Mouse (Mus musculus) frontal cortex, adult 2 months (tissue): ENCODE data around the gene Specc1. TPM values are rescaled to one million over a fixed set of nuclear protein-coding genes. Genes with fewer than 3 reads are reported as not detected.

Experiments
- DNase-seq, 2 experiments: peaks; one replicate each; pipeline ENCODE4 v3.0.0; 2022; ENCODE audit warnings: low spot score in 1 of 2; ENCODE audit errors: extremely low spot score in 1 of 2
- polyA plus RNA-seq: library from polyadenylated mRNA; depleted of rRNA; stranded (reverse); fragments of >200 nt; gene quantifications from 2 replicates; pipeline ENCODE4 v1.2.3, GENCODE M21; 2012

Gene Specc1
- polyA plus RNA-seq, 1 experiment: 35.0 TPM

DNA sequence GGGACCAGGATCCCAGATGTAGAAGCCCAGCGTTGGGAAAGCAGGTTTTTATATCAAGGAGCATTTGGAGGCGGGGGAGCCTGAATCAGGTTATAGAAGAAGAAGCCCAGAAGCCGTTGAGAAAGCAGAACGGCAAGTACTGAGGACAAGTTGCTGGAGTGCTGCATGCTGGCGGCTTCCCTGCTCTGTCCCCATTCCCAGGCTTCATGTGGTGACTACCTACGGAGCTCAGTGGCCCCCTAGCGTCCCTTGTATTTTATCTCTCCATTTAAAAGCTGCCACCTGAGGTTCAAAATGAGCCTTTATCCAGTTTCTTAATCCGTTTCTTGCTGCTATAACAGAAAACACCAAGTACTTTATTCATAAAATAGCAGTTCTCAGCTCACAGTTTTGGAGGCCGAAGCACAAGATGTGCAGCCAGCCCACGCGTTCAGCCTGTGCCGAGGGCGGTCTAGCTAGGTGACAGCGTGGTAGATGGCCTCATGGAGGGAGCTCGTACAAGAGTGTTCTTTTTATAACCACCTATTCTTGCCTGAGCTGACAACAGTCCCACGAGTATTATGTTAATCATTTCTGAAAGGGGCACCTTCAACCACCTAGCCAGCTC lies 54.2 kb downstream of the Specc1 start:
- DNase-seq: peak; percentile 63 to 70

DNA sequence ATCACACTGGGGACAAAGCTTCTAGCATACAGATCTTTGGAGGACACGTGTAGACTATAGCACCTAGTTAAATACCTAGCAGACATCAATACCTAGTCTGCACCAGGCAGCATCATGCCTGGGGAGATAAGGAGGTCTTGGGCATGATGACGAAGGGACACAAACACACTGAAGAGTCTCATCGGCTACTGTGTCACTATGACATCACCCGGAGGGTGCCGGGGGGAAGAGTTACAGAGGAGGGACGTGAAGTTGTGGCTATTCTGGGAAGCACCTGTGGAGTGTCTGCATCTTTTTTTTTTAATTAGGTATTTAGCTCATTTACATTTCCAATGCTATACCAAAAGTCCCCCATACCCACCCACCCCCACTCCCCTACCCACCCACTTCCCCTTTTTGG lies 55.5 kb downstream of the Specc1 start:
- no peak for DNase-seq

DNA sequence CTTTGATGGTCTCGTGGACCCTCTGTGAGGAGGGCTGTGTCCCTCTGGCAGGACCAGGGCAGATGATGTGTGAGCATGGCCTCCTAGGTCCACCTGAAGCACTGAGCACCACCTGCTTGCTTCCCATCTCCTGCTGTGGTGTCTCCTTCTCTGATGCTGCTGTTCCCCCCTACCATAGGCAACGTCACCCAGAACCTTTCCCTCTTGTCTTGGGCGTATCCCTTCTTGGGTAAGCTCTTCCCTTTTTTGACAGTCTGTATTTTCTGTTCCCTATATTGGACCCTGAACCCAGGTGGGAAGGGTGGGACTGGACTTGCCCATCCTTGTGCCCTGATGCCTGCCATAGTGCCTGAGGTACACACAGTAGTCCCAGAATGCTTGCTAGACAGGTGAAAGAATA lies 56.9 kb downstream of the Specc1 start:
- no peak for DNase-seq

DNA sequence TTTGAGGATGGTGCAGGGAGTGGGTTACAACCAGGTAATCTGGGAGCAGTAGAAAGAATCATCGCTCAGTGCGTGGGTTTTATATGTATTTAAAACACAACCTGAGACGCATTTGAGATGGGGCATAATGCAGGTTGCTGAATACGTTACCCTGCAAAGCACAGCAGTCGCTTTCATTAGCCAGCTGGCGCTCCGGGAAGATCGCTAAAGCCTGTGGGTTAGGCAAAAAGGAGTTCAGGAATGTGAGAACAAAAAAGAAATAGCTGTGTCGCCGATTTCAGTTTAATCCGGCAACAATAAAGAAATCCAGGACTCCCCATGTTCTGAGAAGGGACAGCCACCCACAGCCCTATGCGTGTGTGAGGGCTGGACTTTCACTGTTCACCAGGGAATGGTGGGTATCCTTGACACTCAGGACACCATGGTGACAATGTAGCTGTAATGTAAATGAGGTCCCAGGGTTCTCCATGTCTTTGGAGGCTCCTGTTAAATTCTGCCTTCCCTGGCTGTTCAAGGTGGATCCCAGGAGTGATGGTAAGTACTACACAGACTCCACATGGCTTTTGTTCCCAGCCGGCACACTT lies 58.6 kb downstream of the Specc1 start:
- peak in 1 of 2 experiments; percentile 33 for DNase-seq

DNA sequence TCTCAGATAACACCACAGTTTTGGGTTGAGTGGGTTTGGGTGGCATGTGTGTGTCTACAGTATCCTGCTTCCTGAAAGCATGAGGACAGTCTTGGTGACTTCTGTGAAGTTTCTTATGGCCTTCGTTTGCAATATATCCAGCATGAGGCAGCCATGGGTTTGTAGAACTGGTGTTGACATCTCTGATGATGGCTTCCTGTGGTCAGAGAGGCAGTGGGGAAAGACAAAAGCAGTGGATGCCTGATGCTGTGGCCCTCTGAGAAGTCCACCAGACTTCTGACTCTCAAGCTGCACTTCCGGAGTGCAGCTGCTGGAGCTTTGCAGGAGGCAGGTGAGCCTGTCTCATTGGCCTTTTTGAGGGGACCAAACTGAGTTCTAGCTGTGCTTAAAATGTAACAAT lies 60.4 kb downstream of the Specc1 start:
- DNase-seq: no peak

DNA sequence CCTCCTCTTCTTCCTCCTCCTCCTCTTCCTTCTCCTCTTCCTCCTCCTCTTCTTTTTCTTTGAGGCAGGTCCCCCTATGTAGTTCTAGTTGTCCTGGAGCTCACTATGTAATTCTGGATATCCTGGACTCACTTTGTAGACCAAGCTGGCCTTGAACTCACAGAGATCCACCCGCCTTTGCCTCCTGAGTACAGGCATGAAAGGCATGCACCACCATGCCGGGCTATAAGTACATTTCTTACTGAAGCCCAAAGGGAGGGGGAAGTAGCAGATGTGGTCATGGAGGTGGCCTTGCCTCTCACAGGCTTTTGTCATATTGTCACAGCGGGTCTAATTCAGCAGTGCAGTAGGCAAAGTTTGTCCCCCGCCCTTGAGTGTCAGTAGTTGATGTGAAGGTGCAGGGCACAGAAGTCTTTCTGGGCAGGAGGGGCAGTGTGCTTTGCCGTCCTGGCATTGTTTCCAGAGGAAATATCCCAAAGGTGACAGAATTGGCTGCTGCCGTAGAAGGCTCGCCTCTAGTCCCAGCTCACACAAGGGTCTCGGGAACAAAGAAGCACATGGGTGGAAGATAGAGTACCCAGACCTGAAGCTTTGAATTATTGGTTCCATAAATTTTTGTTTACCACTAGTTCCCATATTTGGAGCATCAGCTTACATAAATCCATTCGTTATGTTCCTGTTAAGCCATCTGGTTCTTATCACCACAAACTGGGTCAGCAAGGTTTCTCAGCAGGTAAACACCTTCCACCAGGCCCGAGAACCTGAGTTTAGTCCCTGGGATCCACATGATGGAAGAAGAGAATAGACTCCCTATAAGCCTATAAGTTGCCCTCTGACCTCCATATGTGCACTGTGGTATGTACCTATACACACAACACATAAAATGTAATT lies 62.0 kb downstream of the Specc1 start:
- no peak for DNase-seq

DNA sequence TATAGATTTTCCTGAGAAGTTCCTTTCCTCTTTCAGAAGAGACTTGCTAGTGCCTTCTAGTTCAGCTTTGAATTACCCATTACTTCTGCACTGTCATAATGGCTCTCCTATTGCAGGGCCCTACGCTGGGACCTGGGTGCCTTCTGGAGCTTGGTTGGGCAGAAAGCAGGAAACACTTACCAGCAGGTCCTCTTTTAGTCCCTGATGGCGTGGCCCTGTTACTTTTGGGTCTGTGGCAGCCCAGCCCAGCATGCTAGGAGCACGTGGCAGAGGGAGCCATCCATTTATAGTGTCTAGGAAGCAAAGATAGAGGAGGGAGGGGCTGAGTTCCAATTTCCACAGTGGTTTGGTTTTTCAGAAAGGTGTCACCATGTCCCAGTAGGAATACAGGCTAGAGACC lies 63.3 kb downstream of the Specc1 start:
- no peak for DNase-seq

DNA sequence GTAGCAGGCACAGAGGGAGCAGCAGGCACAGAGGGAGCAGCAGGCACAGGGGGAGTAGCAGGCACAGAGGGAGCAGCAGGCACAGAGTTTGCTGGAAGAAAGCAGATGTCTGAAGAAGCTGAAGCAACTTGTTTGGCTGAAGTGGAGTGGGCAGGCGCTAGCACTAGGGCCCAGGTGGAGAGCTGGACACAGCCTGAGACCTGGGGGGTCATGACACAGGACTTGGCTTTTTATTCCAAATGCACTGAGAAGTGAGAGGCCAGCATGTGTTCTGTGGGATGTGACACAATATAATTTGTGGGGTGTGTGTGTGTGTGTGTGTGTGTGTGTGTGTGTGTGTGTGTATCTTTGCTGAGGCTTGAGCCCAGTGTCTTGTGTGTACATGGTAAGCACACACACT lies 64.3 kb downstream of the Specc1 start:
- DNase-seq: no peak

DNA sequence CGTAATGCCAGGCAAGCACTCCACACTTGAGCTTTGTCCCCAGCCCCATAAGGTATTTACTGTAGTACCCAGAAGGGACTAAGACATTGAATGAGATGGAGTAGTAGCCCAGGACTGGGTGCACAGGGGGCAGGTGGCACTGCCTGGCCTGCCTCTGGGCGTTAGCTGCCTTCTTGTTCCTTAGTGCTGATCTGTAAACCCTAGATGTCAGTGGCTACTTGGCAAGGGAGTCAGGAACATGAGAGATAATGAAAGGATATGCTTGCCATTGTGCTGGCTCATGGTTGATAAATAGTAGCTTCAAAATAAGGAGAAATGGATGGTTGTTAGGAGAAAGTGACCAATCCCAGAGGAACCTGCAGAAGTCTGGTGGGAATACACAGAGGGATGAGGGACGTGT lies 65.5 kb downstream of the Specc1 start:
- no peak for DNase-seq

DNA sequence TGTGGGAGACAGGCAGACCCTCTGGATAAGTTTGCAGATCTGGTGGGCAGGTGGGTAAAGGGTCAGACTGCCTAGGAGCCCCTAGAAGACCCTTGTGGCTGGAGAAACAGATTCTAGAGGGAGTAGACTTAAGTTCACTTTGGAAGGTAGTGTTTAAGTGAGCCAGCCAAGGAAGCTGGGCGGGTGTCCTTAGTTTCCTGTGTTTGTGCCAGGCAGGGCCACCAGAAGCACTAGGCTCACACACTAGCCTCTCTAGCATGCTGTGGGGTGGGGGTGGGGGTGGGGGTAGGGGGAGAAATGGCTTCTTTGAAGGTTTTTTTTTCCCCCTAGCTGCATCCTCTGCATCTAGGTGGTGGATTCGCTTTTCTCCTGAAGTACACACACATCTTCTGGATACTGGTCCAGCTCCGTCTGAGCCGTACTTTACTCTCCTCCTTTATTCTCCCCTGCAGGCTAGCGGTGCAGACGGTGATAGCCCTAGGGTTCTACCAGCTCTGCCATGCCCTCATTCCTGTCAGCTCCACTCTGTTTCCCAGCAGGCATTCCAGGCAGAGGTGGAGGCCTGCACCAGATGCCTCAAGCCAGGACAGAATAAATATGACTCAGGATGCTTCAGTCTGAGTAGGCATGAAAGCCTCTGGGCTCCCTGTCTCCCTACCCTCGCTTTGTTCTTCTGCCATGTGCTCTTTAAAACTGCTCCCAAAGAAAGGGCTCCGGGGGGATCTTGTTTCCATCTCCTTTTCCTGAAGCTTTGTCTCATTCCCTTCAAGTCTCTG lies 66.3 kb downstream of the Specc1 start:
- no peak for DNase-seq

DNA sequence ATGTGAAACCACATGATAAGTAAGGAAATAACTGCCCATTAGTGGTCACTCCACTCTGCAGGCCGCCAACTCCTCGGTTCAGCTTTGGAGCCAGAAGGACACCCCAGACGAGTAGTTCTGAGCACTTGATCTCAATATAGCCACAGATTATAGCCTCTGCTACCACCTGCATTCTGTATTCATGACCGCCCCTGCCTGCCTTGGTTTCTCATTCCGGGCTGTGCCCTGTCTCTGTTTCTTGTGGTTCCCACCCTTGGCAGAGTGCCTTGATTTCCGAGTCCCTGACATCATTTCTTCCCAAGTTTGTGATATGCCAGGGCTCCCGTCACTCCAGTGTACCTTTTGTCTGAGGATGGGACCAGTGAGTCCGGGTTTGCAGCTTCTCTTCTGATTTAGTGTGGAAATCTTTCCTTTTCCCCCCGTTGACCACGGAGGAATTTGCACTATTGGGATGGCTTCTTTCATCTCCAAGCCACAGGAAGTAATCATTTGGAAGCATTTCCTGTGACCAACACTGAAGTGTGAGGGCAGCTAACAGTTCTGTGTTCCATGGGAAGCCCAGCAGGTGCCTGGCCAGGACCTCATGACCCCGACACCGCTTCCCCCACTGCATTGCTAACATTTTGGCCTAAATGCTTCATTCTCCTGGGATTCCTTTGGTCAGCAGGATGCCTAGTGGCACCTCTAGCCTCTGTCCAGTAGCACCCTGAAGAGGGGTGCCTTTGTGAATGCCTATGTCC lies 67.1 kb downstream of the Specc1 start:
- DNase-seq: no peak

DNA sequence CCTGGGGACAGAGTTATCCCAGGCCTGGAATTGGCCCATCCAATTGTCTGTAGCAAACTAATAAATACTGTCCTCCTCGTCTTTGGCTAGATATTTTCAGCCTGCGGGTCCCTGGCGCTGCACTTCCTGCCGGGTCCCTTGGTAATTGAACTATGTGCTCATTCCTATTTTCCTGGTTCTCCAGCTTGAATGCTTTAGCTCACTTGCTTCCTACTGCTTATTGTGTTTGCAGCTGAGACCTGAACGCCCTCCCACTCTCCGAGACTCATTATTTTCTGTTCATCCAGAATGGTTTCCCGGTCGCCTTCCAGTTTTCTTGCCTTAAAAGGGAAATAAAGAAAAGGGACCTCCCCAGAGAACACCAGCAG lies 67.7 kb downstream of the Specc1 start:
- no peak for DNase-seq

DNA sequence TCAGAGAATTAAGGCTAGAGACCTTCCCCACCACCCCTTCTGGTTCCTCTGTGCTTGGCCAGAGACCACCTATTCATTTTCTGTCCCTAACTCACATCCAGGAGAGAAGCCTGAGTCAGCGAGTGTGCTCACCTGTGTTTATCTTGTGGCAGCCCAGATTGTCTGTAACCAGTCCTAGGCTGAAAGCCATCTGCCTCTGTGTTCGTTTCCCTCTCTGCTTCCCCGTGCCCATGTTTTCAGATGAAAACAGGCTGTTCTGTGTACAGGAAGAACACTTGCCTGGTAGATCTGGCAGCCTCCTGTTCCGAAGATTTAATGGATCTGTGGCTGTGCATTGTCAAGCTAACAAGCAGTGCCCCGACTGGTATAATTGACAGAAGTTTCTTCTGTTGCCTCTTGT lies 68.4 kb downstream of the Specc1 start:
- DNase-seq: no peak

DNA sequence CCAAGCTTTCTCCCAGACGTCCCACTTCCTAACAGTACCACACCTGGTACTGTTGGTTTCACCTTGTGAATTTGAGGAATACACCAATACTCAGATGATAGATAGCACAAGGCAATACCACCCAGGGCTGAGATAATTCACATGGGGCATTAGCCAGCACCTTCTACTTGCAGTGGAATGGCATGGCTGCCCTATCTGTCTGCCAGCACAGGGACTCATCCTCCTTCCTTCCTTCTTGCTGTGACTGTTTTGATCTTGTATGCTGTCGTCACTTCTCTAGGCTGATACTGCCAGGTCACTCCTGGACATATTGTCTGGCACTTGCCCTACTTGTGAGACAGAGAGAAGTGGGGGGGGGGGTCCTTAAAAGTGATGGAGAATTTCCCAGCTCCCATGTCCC lies 69.2 kb downstream of the Specc1 start:
- DNase-seq: no peak

DNA sequence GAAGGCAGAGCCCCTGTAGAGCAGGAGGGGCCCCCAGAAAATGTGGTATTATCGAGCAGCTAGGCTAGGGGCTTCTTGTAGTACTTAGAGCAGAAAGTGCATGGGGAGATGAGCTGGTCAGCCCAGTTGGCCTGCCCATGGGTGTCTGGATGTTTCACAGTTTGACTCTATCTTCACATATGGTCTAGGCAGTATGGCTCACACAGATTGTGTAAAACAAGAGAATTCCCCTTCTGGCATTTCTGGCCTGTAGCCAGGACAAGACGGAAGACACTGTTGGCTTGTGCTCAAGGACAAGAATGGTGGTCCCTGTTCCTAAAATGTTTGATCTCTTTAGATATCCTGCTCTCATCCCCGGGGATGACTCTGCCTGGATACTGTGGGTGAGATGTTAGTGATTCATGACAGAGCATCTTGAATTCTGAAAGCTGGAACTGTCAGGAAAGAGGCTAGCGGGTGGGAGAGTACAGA lies 69.8 kb downstream of the Specc1 start:
- peak in 1 of 2 experiments; percentile 61 for DNase-seq

DNA sequence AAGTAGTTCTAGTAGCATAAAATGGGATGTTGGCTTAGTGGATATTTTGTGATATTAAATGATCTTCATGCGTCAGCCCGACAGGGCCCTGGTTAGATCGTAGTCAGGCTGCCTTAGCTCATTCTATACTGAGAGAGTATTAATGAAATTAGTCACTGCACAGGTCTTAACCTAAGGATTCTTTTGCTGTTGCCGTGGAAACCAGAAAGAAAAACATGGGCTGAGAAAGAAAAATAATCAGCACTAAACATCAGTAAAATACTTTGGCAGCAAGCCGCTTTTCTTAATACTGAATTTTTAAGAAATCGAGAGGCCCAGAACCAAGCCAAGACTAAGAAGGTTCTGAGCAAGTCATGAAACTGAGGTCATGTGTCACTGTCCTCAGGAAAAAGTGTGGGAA lies 70.7 kb downstream of the Specc1 start:
- DNase-seq: no peak

DNA sequence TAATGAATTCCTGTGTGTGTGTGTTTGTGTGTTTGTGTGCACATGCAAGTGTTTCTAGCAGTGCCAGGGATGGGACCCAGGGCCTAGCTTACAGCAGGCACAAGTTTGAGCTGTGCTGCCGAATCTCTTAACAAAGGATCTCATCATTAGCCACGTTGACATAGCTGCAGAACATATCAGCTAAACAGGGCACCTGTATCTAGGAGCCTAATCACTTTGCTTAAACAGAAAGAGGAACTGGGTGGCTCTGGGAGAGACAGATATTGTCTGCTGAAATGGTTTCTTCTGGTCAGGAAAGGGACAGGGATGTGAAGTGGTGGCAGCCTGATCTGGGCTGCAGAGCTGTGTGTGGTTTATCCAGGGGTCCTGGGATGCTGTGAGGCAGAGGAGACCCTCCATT lies 71.1 kb downstream of the Specc1 start:
- no peak for DNase-seq

DNA sequence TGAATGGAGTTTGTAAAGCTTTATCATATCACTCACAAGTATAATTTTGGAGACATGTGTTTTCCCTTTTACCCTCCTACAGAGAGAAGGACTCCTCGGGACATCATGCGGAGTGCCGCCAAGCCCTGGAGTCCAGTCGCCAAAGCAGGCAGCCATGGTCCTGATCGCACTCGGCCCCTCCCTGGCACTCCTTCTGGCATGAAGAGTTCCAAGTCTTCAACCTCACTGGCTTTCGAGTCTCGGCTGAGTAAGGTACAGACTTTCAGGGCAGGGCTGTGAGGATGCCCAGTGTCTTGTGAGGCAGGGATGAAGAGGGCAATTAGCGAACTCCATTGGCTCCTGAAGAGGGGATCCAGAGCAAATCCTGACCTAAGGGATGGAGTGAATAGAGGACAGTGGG lies 72.6 kb downstream of the Specc1 start:
- no peak for DNase-seq

DNA sequence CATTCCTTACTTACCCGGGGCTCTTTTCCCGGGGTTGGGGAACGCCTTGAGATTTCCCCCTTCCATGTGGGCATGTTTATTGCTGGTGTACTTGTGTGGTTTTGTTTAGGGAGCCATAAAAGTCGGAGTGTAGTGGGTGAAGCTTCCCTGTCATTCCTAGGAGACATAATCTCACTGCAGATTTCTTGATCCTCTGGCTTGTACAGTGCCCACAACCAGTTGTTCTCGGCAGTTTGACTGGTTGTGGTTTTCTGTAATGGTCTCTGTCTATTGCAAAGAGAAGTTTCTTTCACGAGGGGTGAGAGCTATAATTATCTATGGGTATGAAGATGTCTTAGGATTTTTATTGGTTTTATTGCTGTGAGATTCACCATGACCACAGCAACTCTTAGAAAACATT lies 78.0 kb downstream of the Specc1 start:
- DNase-seq: no peak

DNA sequence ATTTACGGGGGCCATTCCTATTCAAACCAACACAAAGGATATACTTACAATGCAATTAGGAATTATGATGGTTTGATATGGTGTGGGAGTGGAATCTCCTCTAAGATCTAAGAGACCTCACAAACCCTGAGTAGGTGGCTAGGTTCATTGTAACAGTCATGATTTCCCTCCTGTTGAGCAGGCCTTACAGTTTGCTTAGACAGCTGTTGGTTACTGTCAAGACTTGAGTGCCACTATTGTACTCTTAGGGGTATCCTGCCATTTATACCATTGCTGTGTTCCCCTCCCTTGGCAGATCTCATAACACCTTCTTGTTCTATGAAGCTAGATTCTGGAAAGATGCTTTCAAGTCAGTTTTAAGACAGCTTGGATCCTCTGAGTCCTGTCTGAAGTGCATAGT lies 78.7 kb downstream of the Specc1 start:
- DNase-seq: no peak
